Mouse (Mus musculus) erythroblast, embryonic 14.5 days (primary cell): ENCODE data around the gene Syt6. TPM values are rescaled to one million over a fixed set of nuclear protein-coding genes. Genes with fewer than 3 reads are reported as not detected.

Experiments used
- H3K27me3 ChIP-seq: 2 replicates; pipeline ENCODE4 v1.6.1; 2012; ENCODE audit warnings: inconsistent platforms; ENCODE audit not compliant: control insufficient read depth
- H3K36me3 ChIP-seq: 2 replicates; pipeline ENCODE4 v1.6.1; 2012; ENCODE audit warnings: mild to moderate bottlenecking, inconsistent platforms; ENCODE audit not compliant: control insufficient read depth
- H3K4me1 ChIP-seq: 2 replicates; pipeline ENCODE4 v1.6.1; 2012; ENCODE audit warnings: inconsistent platforms; ENCODE audit not compliant: control insufficient read depth
- H3K4me3 ChIP-seq: replicated peaks from 2 replicates; pipeline ENCODE3; 2012; ENCODE audit warnings: moderate library complexity, mild to moderate bottlenecking, inconsistent platforms
- H3K9me3 ChIP-seq: 2 replicates; pipeline ENCODE4 v1.6.1; 2012; ENCODE audit warnings: low read length, inconsistent platforms, mixed read lengths; ENCODE audit not compliant: control insufficient read depth
- GATA1 ChIP-seq: IDR thresholded peaks from 2 replicates; pipeline ENCODE4 v1.6.1; 2012; ENCODE audit warnings: low read length, inconsistent platforms, mixed read lengths
- TAL1 ChIP-seq: IDR thresholded peaks from 3 replicates; pipeline ENCODE4 v1.6.1; 2012; ENCODE audit warnings: low read length, inconsistent platforms, mixed read lengths
- polyA plus RNA-seq: library from polyadenylated mRNA; stranded (reverse); fragments of >175 nt; gene quantifications from 2 replicates; pipeline ENCODE4 v1.2.3, GENCODE M21; 2012

Gene Syt6
- polyA plus RNA-seq, 1 experiment: not detected

DNA sequence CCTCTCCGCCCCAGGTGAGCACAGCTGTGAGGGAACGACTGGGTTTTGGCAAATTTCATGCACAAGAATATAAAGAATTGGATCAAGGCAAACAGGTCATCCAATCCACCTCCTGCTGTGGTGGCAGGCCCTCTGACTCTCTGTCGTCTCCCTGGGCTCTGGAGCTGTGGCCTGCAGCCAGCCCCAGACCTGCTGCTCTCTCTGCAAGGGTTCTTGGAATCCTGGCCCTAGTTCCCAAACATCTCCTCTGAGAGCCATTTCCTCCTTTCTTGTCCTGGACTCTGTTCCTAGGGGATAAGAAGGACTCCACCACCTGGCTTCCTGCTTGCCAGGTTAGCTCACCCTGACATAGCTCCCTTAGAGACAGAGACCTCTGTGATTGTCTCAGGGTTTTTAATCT is 7.8 kb upstream of the Syt6 start:
- Histone ChIP-seq H3K4me3 (no peak overlapping the region), H3K4me1 (no peaks in the 10 kb centered on the region), H3K36me3 (no peaks in the 10 kb centered on the region), H3K27me3 (peaks cover 6% of the 10 kb centered on the region), H3K9me3 (no peaks in the 10 kb centered on the region)
- TF ChIP-seq GATA1 (no peak), TAL1 (no peak)

DNA sequence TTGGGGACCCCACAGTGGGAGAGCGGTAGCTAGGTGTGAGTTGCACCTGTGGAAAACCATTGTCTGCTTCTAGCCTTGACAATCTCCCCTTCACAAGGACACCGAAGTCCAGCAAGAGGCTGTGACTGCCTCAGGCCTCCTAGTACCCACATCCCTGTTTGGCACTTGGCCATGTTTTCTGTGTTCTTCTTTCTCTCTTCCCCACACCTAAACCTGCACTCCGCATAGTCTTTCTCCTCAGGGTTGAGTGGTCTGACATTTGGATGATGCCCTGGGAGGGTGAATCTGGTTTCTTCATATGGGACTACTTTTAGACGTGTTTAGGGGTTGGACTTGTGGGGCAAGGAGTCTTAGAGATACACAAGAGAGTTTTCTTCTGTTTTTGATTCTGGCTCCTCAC is 2.5 kb upstream of the Syt6 start:
- Histone ChIP-seq H3K4me3 (no peak overlapping the region), H3K4me1 (no peaks in the 10 kb centered on the region), H3K9me3 (no peaks in the 10 kb centered on the region), H3K36me3 (no peaks in the 10 kb centered on the region), H3K27me3 (peaks cover 59% of the 10 kb centered on the region)
- TF ChIP-seq GATA1 (no peak), TAL1 (no peak)

DNA sequence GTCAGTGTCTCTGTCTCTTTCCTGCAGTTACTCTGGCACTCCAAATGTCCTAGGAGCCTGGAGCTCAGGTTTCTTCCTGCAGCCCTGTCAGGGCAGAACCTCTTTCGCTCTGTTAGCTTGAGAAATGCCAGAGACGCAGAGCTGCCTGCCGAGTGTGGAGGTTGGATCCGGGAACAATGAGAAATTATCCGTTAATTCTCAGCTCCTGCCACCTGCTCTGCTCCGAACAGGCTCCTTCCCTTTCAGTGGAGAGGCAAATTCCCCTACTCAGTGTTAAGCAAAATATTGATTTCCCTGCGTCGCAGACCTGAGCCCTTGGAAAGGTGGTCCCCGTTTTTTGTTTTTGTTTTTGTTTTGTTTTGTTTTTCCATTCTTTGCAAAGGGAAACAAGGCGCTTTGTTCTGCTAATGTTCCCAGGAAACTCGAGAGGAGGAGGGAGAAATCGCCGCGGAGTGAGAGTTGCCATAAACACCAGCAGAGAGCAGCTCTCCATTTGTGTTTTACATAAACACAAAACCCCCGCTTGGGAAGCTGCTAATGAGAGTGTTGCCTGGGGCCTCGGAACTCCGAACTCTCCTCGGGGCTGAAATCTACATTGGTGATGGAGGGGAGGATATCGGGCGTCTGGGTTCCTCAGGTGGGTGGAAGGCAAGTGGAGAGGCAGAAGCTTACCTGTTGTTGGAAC is 1.8 kb upstream of the Syt6 start:
- H3K4me1 ChIP-seq: no peaks in the 10 kb centered on the region
- H3K27me3 ChIP-seq: peaks cover 66% of the 10 kb centered on the region
- TF ChIP-seq TAL1: no peak
- no peak for TF ChIP-seq GATA1
- no peaks in the 10 kb centered on the region for H3K9me3 ChIP-seq
- H3K4me3 ChIP-seq: no peak overlapping the region
- H3K36me3 ChIP-seq: no peaks in the 10 kb centered on the region

DNA sequence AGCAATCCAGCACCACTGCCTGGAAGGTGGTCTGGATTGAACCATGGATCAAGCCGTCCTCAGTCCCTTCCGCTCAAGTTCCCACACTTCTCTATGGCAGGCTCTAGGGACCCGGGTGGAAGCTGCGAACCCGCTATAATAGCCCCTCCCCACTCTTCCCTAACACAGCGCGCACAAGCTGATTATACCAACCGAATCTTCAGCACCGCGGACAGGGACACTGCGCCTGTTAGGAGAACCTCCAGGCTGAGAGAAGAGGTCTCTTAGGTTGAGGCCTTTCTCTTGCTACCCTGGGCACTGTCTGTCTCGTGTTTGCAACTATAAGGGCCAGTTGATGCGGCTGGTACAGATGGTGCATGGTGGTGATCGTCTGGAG is 1.3 kb upstream of the Syt6 start:
- H3K4me3 ChIP-seq: no peak overlapping the region
- no peak for TF ChIP-seq GATA1
- no peak for TF ChIP-seq TAL1
- H3K9me3 ChIP-seq: no peaks in the 10 kb centered on the region
- no peaks in the 10 kb centered on the region for H3K36me3 ChIP-seq
- H3K4me1 ChIP-seq: no peaks in the 10 kb centered on the region
- H3K27me3 ChIP-seq: peaks cover 68% of the 10 kb centered on the region

DNA sequence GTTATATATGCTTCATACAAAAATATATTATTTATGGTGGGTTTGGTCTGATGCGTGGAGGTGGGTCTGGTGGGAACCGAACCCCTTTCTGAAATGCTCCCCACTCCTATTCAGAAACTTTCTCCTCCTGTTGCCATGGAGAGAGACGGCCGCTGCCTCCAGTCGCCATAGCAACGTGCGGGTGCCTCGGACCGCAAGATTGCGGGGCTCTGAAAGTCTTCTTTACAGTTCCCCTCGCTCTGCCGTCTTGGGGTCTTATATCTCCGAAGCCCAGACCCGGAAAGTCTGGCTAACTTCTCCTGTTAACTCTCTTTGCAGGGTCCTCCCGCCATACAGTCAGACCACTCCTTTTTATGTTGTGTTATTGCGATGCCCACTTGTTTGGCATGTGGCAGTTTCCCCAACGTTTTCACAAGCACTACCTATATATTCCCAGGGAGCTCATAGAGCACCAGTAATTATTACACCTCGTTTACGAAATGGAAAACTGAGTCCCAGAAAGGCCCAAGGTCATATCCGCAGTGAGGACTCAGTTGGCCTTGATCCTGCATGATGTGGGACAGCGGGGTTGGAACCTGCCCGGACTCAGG is 370 bp upstream of the Syt6 start:
- no peaks in the 10 kb centered on the region for H3K36me3 ChIP-seq
- no peaks in the 10 kb centered on the region for H3K9me3 ChIP-seq
- H3K27me3 ChIP-seq: peaks cover 68% of the 10 kb centered on the region
- no peak overlapping the region for H3K4me3 ChIP-seq
- TF ChIP-seq TAL1 (no peak), GATA1 (no peak)
- H3K4me1 ChIP-seq: no peaks in the 10 kb centered on the region

DNA sequence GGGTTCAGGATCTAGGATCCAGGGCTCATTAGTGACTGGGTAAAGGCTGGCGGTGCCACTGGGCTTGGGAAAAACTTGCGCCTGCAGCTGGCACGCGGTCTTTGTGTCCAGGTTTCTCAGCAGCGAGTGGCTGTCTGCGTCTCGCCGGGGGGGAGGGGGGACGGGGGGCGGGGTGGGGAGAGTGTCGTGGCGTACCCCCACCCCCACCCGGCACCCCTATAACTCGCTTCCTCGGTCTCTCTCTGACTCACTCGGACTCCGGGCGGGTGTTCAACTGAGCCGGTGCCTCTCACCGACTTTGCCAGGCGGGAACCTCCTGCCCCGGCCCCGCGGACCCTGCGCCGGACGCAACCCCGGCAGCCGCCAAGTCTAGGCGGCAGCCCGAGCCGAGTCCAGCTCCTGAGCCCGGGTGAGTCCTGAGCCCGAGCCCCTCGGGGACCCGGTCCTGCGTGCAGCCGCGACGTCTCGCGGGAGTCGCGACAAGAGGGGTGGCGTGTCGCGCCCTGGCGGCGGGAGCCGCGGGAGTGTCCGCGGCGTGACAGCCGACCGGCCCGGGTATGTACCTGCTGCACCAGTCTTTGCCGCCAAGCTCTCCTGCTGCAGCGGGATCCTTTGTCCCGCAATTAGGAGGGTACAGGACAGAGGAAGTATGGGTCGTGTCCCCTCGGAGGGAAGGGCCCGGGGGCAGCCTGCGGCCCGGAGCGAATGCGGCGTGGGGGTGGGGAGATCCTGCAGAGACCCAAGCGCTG is 1.0 kb downstream of the Syt6 start:
- no peak overlapping the region for H3K4me3 ChIP-seq
- no peaks in the 10 kb centered on the region for H3K4me1 ChIP-seq
- no peaks in the 10 kb centered on the region for H3K36me3 ChIP-seq
- H3K27me3 ChIP-seq: peaks cover 68% of the 10 kb centered on the region
- TF ChIP-seq TAL1 (no peak), GATA1 (no peak)
- H3K9me3 ChIP-seq: no peaks in the 10 kb centered on the region

DNA sequence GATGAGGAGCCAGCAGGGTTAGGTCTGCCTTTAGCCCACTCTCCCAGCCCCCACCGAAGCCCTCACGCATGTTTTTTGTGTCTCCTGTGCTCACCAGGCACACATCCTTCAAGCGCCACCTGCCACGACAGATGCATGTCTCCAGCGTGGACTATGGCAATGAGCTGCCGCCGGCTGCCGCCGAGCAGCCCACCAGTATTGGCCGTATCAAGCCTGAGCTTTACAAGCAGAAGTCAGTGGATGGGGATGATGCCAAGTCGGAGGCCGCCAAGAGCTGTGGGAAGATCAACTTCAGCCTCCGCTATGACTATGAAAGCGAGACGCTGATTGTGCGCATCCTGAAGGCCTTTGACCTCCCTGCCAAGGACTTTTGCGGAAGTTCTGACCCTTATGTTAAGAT is 12.1 kb downstream of the Syt6 start:
- no peaks in the 10 kb centered on the region for H3K27me3 ChIP-seq
- no peak for TF ChIP-seq GATA1
- no peak overlapping the region for H3K4me3 ChIP-seq
- no peaks in the 10 kb centered on the region for H3K9me3 ChIP-seq
- no peaks in the 10 kb centered on the region for H3K4me1 ChIP-seq
- H3K36me3 ChIP-seq: no peaks in the 10 kb centered on the region

DNA sequence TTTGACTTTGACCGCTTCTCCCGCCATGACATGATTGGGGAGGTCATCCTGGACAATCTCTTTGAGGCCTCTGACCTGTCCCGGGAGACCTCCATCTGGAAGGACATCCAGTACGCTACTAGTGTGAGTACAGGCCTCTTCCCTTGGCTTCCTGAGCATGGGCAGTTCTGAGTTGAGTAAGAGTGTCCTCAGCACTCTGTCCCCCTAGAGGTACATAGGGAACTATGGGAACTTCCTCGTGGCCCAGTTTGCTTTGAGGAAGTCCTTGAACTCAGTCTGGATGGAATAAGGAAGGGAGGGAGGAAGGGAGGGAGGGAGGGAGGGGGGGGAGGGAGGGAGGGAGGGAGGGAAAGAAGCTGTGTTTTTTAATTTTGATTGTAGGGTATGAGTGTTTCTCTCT is 12.6 kb downstream of the Syt6 start:
- no peaks in the 10 kb centered on the region for H3K36me3 ChIP-seq
- H3K4me1 ChIP-seq: no peaks in the 10 kb centered on the region
- H3K9me3 ChIP-seq: no peaks in the 10 kb centered on the region
- H3K27me3 ChIP-seq: no peaks in the 10 kb centered on the region
- H3K4me3 ChIP-seq: no peak overlapping the region
- no peak for TF ChIP-seq TAL1
- no peak for TF ChIP-seq GATA1

DNA sequence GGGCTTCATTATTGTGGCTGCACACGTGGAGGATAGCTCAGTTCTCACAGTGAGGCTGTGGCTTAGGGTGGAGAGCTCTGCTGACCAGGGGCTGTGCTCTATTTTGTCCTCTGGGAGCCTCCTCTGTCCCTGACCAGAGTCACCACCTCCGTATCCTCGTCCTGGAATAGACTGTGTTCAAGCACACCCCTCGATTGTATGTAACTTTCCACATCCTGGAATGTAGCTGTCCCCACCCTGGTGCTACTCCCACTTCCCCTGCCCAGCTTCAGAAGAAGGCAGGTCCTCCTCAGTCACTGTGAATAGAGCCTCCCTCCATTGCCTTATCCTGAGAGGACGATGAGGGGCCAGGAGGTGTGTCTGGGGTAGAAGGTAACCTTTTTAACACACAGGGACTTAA is 14.6 kb downstream of the Syt6 start:
- H3K4me1 ChIP-seq: no peaks in the 10 kb centered on the region
- H3K4me3 ChIP-seq: no peak overlapping the region
- TF ChIP-seq TAL1: no peak
- no peaks in the 10 kb centered on the region for H3K9me3 ChIP-seq
- H3K36me3 ChIP-seq: no peaks in the 10 kb centered on the region
- H3K27me3 ChIP-seq: no peaks in the 10 kb centered on the region

DNA sequence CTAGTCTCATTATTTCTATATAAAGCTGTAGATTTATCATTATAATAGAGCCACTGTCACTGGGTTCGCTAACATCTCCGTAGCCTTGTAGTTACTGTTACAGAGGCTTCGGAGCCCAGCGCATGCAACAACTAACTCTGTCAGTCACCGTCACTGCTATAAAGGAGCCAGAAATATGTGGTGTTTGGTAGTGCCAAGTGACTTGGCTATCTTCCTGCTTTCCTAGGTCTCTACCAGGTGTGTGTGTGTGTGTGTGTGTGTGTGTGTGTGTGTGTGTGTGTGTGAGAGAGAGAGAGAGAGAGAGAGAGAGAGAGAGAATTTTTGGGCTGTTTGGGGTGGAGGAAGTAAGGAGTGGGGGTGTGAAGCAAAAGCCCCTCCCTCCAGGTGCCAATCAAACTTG is 17.6 kb downstream of the Syt6 start:
- no peak for TF ChIP-seq TAL1
- no peak for TF ChIP-seq GATA1
- H3K36me3 ChIP-seq: no peaks in the 10 kb centered on the region
- no peaks in the 10 kb centered on the region for H3K9me3 ChIP-seq
- no peak overlapping the region for H3K4me3 ChIP-seq
- no peaks in the 10 kb centered on the region for H3K27me3 ChIP-seq
- H3K4me1 ChIP-seq: no peaks in the 10 kb centered on the region
